ENCODE assay signal across 12 mouse cellular contexts in the genomic region with DNA sequence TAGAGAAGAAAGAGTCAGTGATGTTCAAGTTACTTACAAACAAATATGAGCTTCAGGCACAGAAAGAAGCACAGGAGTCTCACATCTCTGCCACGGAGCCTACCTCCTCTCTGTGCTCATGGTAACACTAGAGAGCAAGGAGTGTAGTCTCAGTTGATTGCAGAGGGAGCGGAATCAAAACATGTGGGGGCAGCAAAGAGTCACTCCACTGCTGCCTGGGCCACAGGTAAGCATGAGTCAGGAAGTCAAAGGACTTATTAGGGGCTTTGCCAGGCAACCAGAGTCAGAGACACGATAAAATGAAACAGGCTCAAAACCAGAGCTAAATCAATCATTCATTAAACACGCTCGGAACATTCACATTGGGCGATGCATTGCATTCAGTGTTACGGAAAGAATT.
DNase-seq lines count a peak whose midpoint lies in the region; ATAC-seq and TF ChIP-seq lines count a peak whose summit lies in the region.
"Had no signal": no experiment of that assay in that cellular context is flagged by ENCODE, and none has a peak within 500 bp of the region (broad histone marks: within the 10 kb centered on the region; RNA-seq: fewer than 3 reads in every experiment).

No protein-coding gene starts in this region.

- 68% methylated on average over 7 of the region's 7 CpGs for WGBS in heart, embryonic 11.5 days (ENCODE audit: insufficient replicate concordance)
- WGBS in lung, adult 2 months: 75% methylated on average over 7 of the region's 7 CpGs
- 71% methylated on average over 7 of the region's 7 CpGs for WGBS in stomach, postnatal 0 days

- H3K4me2 ChIP-seq in heart, embryonic 11.5 days: no peak overlapping the region
- H3K4me2 ChIP-seq in stomach, postnatal 0 days (replicated peaks; ENCODE audit: low read depth): no peak overlapping the region
- H3K4me2 ChIP-seq: forebrain, embryonic 13.5 days; heart, embryonic 13.5 days; limb, embryonic 15.5 days; midbrain, embryonic 12.5 days had no signal

- H3K27ac ChIP-seq in heart, embryonic 11.5 days (ENCODE audit: low read depth, low read length): no peak overlapping the region
- H3K27ac ChIP-seq in stomach, postnatal 0 days (replicated peaks): no peak overlapping the region
- H3K27ac ChIP-seq: forebrain, embryonic 13.5 days; heart, embryonic 13.5 days; limb, embryonic 15.5 days; midbrain, embryonic 12.5 days had no signal

- H3K36me3 ChIP-seq in heart, embryonic 11.5 days (ENCODE audit: control insufficient read depth, insufficient read depth, low read length): no peaks in the 10 kb centered on the region
- no peaks in the 10 kb centered on the region for H3K36me3 ChIP-seq in stomach, postnatal 0 days (ENCODE audit: control insufficient read depth, insufficient read depth, low read length)
- H3K36me3 ChIP-seq: heart, embryonic 13.5 days; limb, embryonic 15.5 days; midbrain, embryonic 12.5 days had no signal

- H3K4me1 ChIP-seq in heart, embryonic 11.5 days (ENCODE audit: control insufficient read depth, insufficient read depth, low read length): no peaks in the 10 kb centered on the region
- H3K4me1 ChIP-seq in lung, adult 2 months (ENCODE audit: control insufficient read depth, insufficient read depth, low read length): no peaks in the 10 kb centered on the region
- H3K4me1 ChIP-seq in stomach, postnatal 0 days (replicated peaks; ENCODE audit: control insufficient read depth, insufficient read depth): 0 out of 2 replicates have a peak, but pooled peaks cover 2% of the 10 kb centered on the region
- H3K4me1 ChIP-seq: forebrain, embryonic 13.5 days; limb, embryonic 15.5 days; midbrain, embryonic 12.5 days had no signal

- TF ChIP-seq EP300 in stomach, postnatal 0 days (optimal IDR thresholded peaks at IDR 0.05): no peak

- intact Hi-C loops in left cerebral cortex, postnatal 14 days (cut with DNase I): no loop called here

- ATAC-seq in heart, embryonic 11.5 days (replicated peaks; ENCODE audit: insufficient number of reproducible peaks, low FRiP score, low TSS enrichment): no peak
- ATAC-seq in stomach, postnatal 0 days (ENCODE audit: low FRiP score, low TSS enrichment): no peak
- ATAC-seq: forebrain, embryonic 13.5 days had no signal

- no peaks in the 10 kb centered on the region for H3K27me3 ChIP-seq in heart, embryonic 11.5 days (ENCODE audit: control insufficient read depth, insufficient read depth, low read length)
- no peaks in the 10 kb centered on the region for H3K27me3 ChIP-seq in stomach, postnatal 0 days (ENCODE audit: control insufficient read depth, insufficient read depth, low read length)
- H3K27me3 ChIP-seq: forebrain, embryonic 13.5 days; heart, embryonic 13.5 days; limb, embryonic 15.5 days; midbrain, embryonic 12.5 days had no signal

- H3K9ac ChIP-seq in heart, embryonic 11.5 days (ENCODE audit: low read depth, low read length): no peak overlapping the region
- H3K9ac ChIP-seq in stomach, postnatal 0 days (ENCODE audit: low read length): no peak overlapping the region
- H3K9ac ChIP-seq: forebrain, embryonic 13.5 days; heart, embryonic 13.5 days; limb, embryonic 15.5 days; midbrain, embryonic 12.5 days had no signal

- DNase-seq in heart, adult 11 months: peak; percentile 85
- DNase-seq in lung, adult 2 months: no peak
- no peak for DNase-seq in lung, postnatal 10 days
- peak; percentile 40 to 41 for DNase-seq in adrenal gland, postnatal 36 days
- no peak for DNase-seq in stomach, postnatal 0 days (ENCODE audit: low spot score)
- no peak for DNase-seq in left cerebral cortex, postnatal 14 days (ENCODE audit: low spot score in 2 of 2)
- DNase-seq in right cerebral cortex, postnatal 14 days: no peak

- TF ChIP-seq POLR2A in lung, adult 2 months (IDR thresholded peaks at IDR 0.05; ENCODE audit: borderline replicate concordance, extremely low read depth, low read depth, low read length): no peak

- no peaks in the 10 kb centered on the region for H3K9me3 ChIP-seq in heart, embryonic 11.5 days (replicated peaks; ENCODE audit: control insufficient read depth, low read length)
- no peaks in the 10 kb centered on the region for H3K9me3 ChIP-seq in stomach, postnatal 0 days (ENCODE audit: control insufficient read depth, low read length)
- H3K9me3 ChIP-seq: forebrain, embryonic 13.5 days; heart, embryonic 13.5 days; limb, embryonic 15.5 days; midbrain, embryonic 12.5 days had no signal

- peak; percentile 45 for TF ChIP-seq CTCF in lung, adult 2 months (IDR thresholded peaks at IDR 0.05; ENCODE audit: insufficient read depth, low read length)
- TF ChIP-seq CTCF in stomach, postnatal 0 days (IDR thresholded peaks at IDR 0.05; ENCODE audit: low read depth): peak; percentile 55

- H3K4me3 ChIP-seq in heart, embryonic 11.5 days (ENCODE audit: low read depth, low read length): no peak overlapping the region
- no peak overlapping the region for H3K4me3 ChIP-seq in lung, adult 2 months (replicated peaks; ENCODE audit: extremely low read depth, low read depth, low read length)
- H3K4me3 ChIP-seq in stomach, postnatal 0 days (ENCODE audit: low read depth, low read length): no peak overlapping the region
- H3K4me3 ChIP-seq: forebrain, embryonic 13.5 days; heart, embryonic 13.5 days; limb, embryonic 15.5 days; midbrain, embryonic 12.5 days had no signal

Comparison
In these comparisons a context has a peak if more than half of its experiments do, and no peak if none do; other contexts are left out.
1. DNase-seq: peak in heart, adult 11 months (single experiment) and adrenal gland, postnatal 36 days (2 of 2); none in lung, adult 2 months (single experiment), lung, postnatal 10 days (single experiment), stomach, postnatal 0 days (single experiment), left cerebral cortex, postnatal 14 days (0 of 2) and right cerebral cortex, postnatal 14 days (single experiment).